Mouse (Mus musculus): ENCODE data around the gene Sdr39u1. TPM values are rescaled to one million over a fixed set of nuclear protein-coding genes. Genes with fewer than 3 reads are reported as not detected.
A peak's percentile ranks its signal among the peaks of the same experiment; 100 is the strongest.

Sdr39u1 gene
- polyA plus RNA-seq, 1 experiment from 2014 or later = 98.8 TPM

GRCm38 (mm10) chr14:55868230-55869026, 31.7 kb downstream of the Sdr39u1 start:
- H3K9ac ChIP-seq = no peak overlapping the region
- no peak overlapping the region for H3K27ac ChIP-seq
- WGBS = 89% methylated on average over 14 of the region's 14 CpGs
- no peak overlapping the region for H3K4me2 ChIP-seq (replicated peaks)
- peaks cover 17% of the 10 kb centered on the region for H3K4me1 ChIP-seq
- no peaks in the 10 kb centered on the region for H3K9me3 ChIP-seq
- no peak overlapping the region for H3K4me3 ChIP-seq
- ATAC-seq (ENCODE audit: low FRiP score, low read depth) = no peak
- H3K27me3 ChIP-seq = no peaks in the 10 kb centered on the region
- H3K36me3 ChIP-seq = peaks cover 98% of the 10 kb centered on the region

- Histone ChIP-seq H3K27ac (no peak overlapping the region), H3K36me3 (peaks cover 96% of the 10 kb centered on the region), H3K27me3 (no peaks in the 10 kb centered on the region), H3K4me2 (replicated peaks) (no peak overlapping the region), H3K9ac (no peak overlapping the region), H3K9me3 (no peaks in the 10 kb centered on the region), H3K4me3 (no peak overlapping the region), H3K4me1 (peaks cover 22% of the 10 kb centered on the region)
- no peak for ATAC-seq (ENCODE audit: low FRiP score, low read depth)
- 44% methylated on average over 4 of the region's 4 CpGs for WGBS
Observed at GRCm38 (mm10) chr14:55866962-55867361, 33.1 kb downstream of the Sdr39u1 start.

DNA sequence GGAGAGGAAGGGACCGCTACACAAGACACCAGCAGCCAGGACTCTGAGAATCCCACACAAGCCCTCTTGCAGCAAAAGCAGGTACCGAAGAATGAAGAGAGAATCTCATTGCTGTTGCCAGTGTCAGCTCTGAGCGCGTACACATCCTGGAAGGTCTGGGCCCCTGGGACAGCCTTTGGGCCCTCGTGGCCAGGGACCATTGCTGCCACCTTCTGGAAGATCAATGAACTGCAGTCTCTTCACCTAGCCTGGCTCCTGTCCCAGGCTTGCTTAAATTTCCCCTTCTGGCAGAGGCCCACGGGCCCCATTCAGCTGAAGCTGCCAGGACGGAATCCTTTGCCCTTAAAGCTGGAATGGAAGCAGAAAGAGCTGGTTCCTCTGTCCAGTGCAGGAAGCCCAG, 36.3 kb downstream of the Sdr39u1 start:
- 22% methylated on average over 7 of the region's 7 CpGs for WGBS
- H3K27ac ChIP-seq = no peak overlapping the region; the same call in 1 of the 2 replicates
- no peak overlapping the region for H3K4me3 ChIP-seq
- H3K4me1 ChIP-seq = peaks cover 49% of the 10 kb centered on the region
- peak overlapping the region; percentile 23; the same call in 1 of the 2 replicates for H3K4me2 ChIP-seq (replicated peaks)
- no peaks in the 10 kb centered on the region for H3K9me3 ChIP-seq
- H3K27me3 ChIP-seq = no peaks in the 10 kb centered on the region
- peak; percentile 45; the same call in 1 of the 2 replicates for ATAC-seq (ENCODE audit: low FRiP score, low read depth)
- peaks cover 65% of the 10 kb centered on the region for H3K36me3 ChIP-seq
- H3K9ac ChIP-seq = no peak overlapping the region

- ATAC-seq (ENCODE audit: low FRiP score, low read depth) = no peak
- H3K36me3 ChIP-seq = peaks cover 61% of the 10 kb centered on the region
- 93% methylated on average over 10 of the region's 10 CpGs for WGBS
Observed at GRCm38 (mm10) chr14:55862970-55863369, 37.1 kb downstream of the Sdr39u1 start.

GRCm38 (mm10) chr14:55862186-55862585, 37.9 kb downstream of the Sdr39u1 start:
- peaks cover 65% of the 10 kb centered on the region for H3K4me1 ChIP-seq
- H3K4me3 ChIP-seq = no peak overlapping the region
- H3K9me3 ChIP-seq = no peaks in the 10 kb centered on the region
- ATAC-seq (ENCODE audit: low FRiP score, low read depth) = no peak
- no peak overlapping the region; the same call in 1 of the 2 replicates for H3K9ac ChIP-seq
- WGBS = 50% methylated on average over 6 of the region's 6 CpGs
- peak overlapping the region; percentile 17; the same call in 1 of the 2 replicates for H3K27ac ChIP-seq
- peaks cover 61% of the 10 kb centered on the region for H3K36me3 ChIP-seq
- no peaks in the 10 kb centered on the region for H3K27me3 ChIP-seq
- H3K4me2 ChIP-seq (replicated peaks) = no peak overlapping the region

More at GRCm38 (mm10) chr14:55862970-55863369, 37.1 kb downstream of the Sdr39u1 start:
- Histone ChIP-seq H3K4me1 (peaks cover 57% of the 10 kb centered on the region), H3K4me3 (no peak overlapping the region), H3K27ac (peak overlapping the region; percentile 17; the same call in 1 of the 2 replicates), H3K27me3 (no peaks in the 10 kb centered on the region), H3K9ac (peak overlapping the region; percentile 4; the same call in 1 of the 2 replicates), H3K9me3 (no peaks in the 10 kb centered on the region), H3K4me2 (replicated peaks) (no peak overlapping the region)

- Histone ChIP-seq H3K4me2 (replicated peaks) (peak overlapping the region; percentile 93), H3K9ac (peak overlapping the region; percentile 54; the same call in 1 of the 2 replicates), H3K36me3 (peaks cover 17% of the 10 kb centered on the region), H3K9me3 (no peaks in the 10 kb centered on the region), H3K4me3 (peak overlapping the region; percentile 22), H3K27me3 (no peaks in the 10 kb centered on the region), H3K27ac (no peak overlapping the region), H3K4me1 (peaks cover 77% of the 10 kb centered on the region)
- 61% methylated on average over 4 of the region's 4 CpGs for WGBS
- ATAC-seq (ENCODE audit: low FRiP score, low read depth) = no peak
Observed at GRCm38 (mm10) chr14:55857588-55857987, 42.5 kb downstream of the Sdr39u1 start.

- Histone ChIP-seq H3K27me3 (no peaks in the 10 kb centered on the region), H3K4me1 (peaks cover 82% of the 10 kb centered on the region), H3K27ac (peak overlapping the region; percentile 99), H3K9me3 (no peaks in the 10 kb centered on the region), H3K36me3 (peaks cover 11% of the 10 kb centered on the region), H3K4me2 (replicated peaks) (peak overlapping the region; percentile 93), H3K9ac (peak overlapping the region; percentile 91), H3K4me3 (peak overlapping the region; percentile 69)
- WGBS = 0% methylated on average over 4 of the region's 4 CpGs
- ATAC-seq (ENCODE audit: low FRiP score, low read depth) = peak; percentile 38
Observed at GRCm38 (mm10) chr14:55855101-55855561, 45.0 kb downstream of the Sdr39u1 start.

- WGBS = 0% methylated on average over 9 of the region's 9 CpGs
- Histone ChIP-seq H3K27ac (peak overlapping the region; percentile 99), H3K4me3 (peak overlapping the region; percentile 69), H3K27me3 (no peaks in the 10 kb centered on the region), H3K9ac (peak overlapping the region; percentile 91), H3K4me1 (peaks cover 80% of the 10 kb centered on the region), H3K9me3 (no peaks in the 10 kb centered on the region), H3K4me2 (replicated peaks) (peak overlapping the region; percentile 93), H3K36me3 (peaks cover 11% of the 10 kb centered on the region)
- ATAC-seq (ENCODE audit: low FRiP score, low read depth) = no peak
Observed at GRCm38 (mm10) chr14:55854406-55855100, 45.5 kb downstream of the Sdr39u1 start.

DNA sequence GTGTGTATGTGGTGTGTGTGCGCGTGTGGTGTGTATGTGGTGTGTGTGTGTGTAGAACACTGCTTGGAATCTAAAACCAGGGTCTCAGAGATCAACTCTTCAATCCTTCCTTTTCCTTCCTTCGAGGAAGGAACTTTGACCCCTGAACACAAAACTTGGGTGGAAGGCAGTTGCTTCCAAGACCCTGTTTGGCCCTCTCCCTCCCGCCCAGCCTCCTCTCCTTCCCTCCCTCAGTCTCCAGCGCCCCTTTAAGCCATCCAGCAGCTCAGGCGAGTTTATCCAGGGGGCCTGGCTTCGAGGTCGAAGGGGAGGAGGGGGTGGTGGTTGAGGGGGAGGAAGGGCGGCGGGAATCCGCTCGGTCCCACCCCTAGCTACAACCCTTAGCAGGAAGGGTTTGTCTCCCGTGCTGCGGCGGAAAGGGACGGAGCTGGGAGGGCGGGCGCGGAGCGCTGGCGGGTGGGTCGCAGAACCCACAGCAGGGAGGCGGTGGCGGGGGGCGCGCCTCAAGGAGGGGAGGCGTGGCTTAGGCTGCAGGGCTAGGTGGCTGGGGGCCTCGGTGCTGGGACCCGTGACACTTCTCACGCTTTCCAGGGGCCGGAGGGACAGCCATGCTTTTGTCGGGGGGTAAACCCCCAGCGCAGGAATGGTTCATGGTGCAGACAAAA, 46.3 kb downstream of the Sdr39u1 start, which contains the start of gene Nynrin:
Nynrin (plus strand) TSS at position 390 of the 665 bp plus-strand sequence.
- Histone ChIP-seq H3K27me3 (no peaks in the 10 kb centered on the region), H3K4me2 (replicated peaks) (peak within 1 kb of the TSS; percentile 93), H3K4me1 (peaks cover 72% of the 10 kb centered on the region), H3K4me3 (peak within 1 kb of the TSS; percentile 69), H3K9me3 (no peaks in the 10 kb centered on the region), H3K9ac (peak within 1 kb of the TSS; percentile 91), H3K27ac (peak within 1 kb of the TSS; percentile 99), H3K36me3 (peaks cover 11% of the 10 kb centered on the region)
- under 1% methylated on average over 31 of the region's 33 CpGs for WGBS
- peak; percentile 89 for ATAC-seq (ENCODE audit: low FRiP score, low read depth)

DNA sequence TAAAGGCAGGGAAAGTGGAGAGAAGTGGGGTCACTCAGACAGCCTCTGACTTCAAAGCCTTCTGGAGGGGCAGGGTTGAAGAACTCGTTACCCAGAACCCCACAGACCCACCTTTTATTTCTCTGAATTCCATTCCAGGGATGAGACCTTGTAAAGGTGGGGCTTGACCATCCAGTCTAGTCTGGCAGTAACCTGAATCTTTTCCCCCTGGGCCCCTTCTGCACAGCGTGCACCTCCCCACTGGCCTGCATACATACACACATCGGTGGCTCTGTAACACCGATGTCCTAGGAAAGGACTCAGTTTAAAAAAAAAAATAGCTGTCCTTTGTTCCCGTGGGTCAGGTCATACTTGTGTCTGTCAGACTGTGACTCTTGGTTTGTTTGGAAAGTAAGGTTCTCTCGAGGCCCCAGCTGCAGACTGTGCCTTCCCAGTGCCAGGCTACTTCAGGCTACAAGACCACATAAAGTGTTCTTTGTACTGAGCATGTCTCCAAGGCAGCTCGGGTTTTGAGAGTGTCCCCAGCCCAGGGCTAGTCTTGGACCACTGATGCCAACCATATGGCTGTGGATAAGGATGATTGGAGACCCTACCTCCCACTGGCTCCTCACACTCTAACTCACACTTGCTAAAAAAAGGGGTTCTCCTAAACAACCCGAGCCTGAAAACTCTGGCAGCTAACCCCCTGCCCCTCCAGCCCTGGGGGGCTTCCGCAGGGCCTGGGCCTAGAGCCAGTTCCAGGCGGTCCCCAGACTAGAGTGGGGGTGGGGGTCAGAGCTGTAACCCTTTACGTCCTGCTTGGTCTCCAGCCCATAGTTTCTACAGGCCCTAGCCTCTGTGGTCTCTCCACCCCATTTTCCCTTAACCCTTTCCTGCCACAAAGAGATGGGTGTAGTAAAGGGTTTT, 47.2 kb downstream of the Sdr39u1 start:
- Histone ChIP-seq H3K4me3 (peak overlapping the region; percentile 69), H3K4me1 (peaks cover 64% of the 10 kb centered on the region), H3K27me3 (no peaks in the 10 kb centered on the region), H3K36me3 (peaks cover 5% of the 10 kb centered on the region), H3K9ac (peak overlapping the region; percentile 91), H3K4me2 (replicated peaks) (peak overlapping the region; percentile 93), H3K27ac (peak overlapping the region; percentile 99), H3K9me3 (no peaks in the 10 kb centered on the region)
- ATAC-seq (ENCODE audit: low FRiP score, low read depth) = peak; percentile 85
- 2% methylated on average over 11 of the region's 11 CpGs for WGBS

- Histone ChIP-seq H3K9ac (no peak overlapping the region), H3K27ac (0 out of 2 replicates have a peak overlapping the region, but pooled peaks have one; percentile 99), H3K9me3 (no peaks in the 10 kb centered on the region), H3K4me3 (no peak overlapping the region), H3K4me1 (peaks cover 47% of the 10 kb centered on the region), H3K27me3 (no peaks in the 10 kb centered on the region), H3K36me3 (no peaks in the 10 kb centered on the region), H3K4me2 (replicated peaks) (no peak overlapping the region)
- WGBS = 65% methylated on average over 6 of the region's 6 CpGs
- ATAC-seq (ENCODE audit: low FRiP score, low read depth) = no peak
Observed at GRCm38 (mm10) chr14:55850885-55851284, 49.2 kb downstream of the Sdr39u1 start.

All from limb, embryonic 13.5 days (tissue).